8 mouse cellular contexts compared by ENCODE assay signal in genomic region chr7:101302691-101303090, GRCm38 (mm10). TPM values are rescaled to one million over a fixed set of nuclear protein-coding genes. Genes with fewer than 3 reads are reported as not detected.
DNase-seq lines count a peak whose midpoint lies in the region; ATAC-seq lines count a peak whose summit lies in the region.

No protein-coding gene starts in this region.

- ATAC-seq in heart, embryonic 15.5 days (replicated peaks; ENCODE audit: insufficient number of reproducible peaks, insufficient read depth, low FRiP score, low read depth) = no peak
- ATAC-seq in hindbrain, embryonic 12.5 days (ENCODE audit: low FRiP score) = no peak
- ATAC-seq in midbrain, embryonic 12.5 days (ENCODE audit: low FRiP score, low read depth) = no peak

- 25% methylated on average over 7 of the region's 7 CpGs for WGBS in heart, embryonic 15.5 days
- 29% methylated on average over 7 of the region's 7 CpGs for WGBS in hindbrain, embryonic 12.5 days
- 26% methylated on average over 7 of the region's 7 CpGs for WGBS in midbrain, embryonic 12.5 days

- H3K4me3 ChIP-seq in heart, embryonic 15.5 days = peak overlapping the region; percentile 81
- peak overlapping the region; percentile 60 for H3K4me3 ChIP-seq in hindbrain, embryonic 12.5 days
- H3K4me3 ChIP-seq in midbrain, embryonic 12.5 days = peak overlapping the region; percentile 67

- H3K9me3 ChIP-seq in heart, embryonic 15.5 days (replicated peaks) = no peaks in the 10 kb centered on the region
- no peaks in the 10 kb centered on the region for H3K9me3 ChIP-seq in hindbrain, embryonic 12.5 days (replicated peaks)
- no peaks in the 10 kb centered on the region for H3K9me3 ChIP-seq in midbrain, embryonic 12.5 days

- H3K27ac ChIP-seq in heart, embryonic 15.5 days = peak overlapping the region; percentile 90
- peak overlapping the region; percentile 48 for H3K27ac ChIP-seq in hindbrain, embryonic 12.5 days
- 0 out of 2 replicates have a peak overlapping the region, but pooled peaks have one; percentile 22 for H3K27ac ChIP-seq in midbrain, embryonic 12.5 days (replicated peaks)

- H3K4me1 ChIP-seq in heart, embryonic 15.5 days (replicated peaks) = peaks cover 26% of the 10 kb centered on the region
- H3K4me1 ChIP-seq in hindbrain, embryonic 12.5 days = peaks cover 11% of the 10 kb centered on the region
- peaks cover 14% of the 10 kb centered on the region for H3K4me1 ChIP-seq in midbrain, embryonic 12.5 days

- H3K4me2 ChIP-seq in heart, embryonic 15.5 days = peak overlapping the region; percentile 92
- peak overlapping the region; percentile 76 for H3K4me2 ChIP-seq in hindbrain, embryonic 12.5 days (replicated peaks)
- peak overlapping the region; percentile 85 for H3K4me2 ChIP-seq in midbrain, embryonic 12.5 days (replicated peaks)

- H3K27me3 ChIP-seq in heart, embryonic 15.5 days = 0 out of 2 replicates have a peak, but pooled peaks cover 6% of the 10 kb centered on the region
- H3K27me3 ChIP-seq in hindbrain, embryonic 12.5 days = peaks cover 23% of the 10 kb centered on the region
- H3K27me3 ChIP-seq in midbrain, embryonic 12.5 days = peaks cover 26% of the 10 kb centered on the region

- peak overlapping the region; percentile 87; the same call in 1 of the 2 replicates for H3K9ac ChIP-seq in heart, embryonic 15.5 days
- peak overlapping the region; percentile 63; the same call in 1 of the 2 replicates for H3K9ac ChIP-seq in hindbrain, embryonic 12.5 days
- H3K9ac ChIP-seq in midbrain, embryonic 12.5 days (replicated peaks) = peak overlapping the region; percentile 70; the same call in 1 of the 2 replicates

- no peak for DNase-seq in heart, adult 18-20 months
- DNase-seq in MN1 (ENCODE audit: low spot score) = peak; percentile 49
- no peak for DNase-seq in adrenal gland, adult (ENCODE audit: inconsistent age in 2 of 2, low spot score in 1 of 2)
- no peak for DNase-seq in spleen, postnatal 36 days (ENCODE audit: low spot score in 2 of 2)
- no peak for DNase-seq in layer of hippocampus, postnatal 25 days (ENCODE audit: extremely low spot score in 1 of 2, low spot score in 1 of 2)

- H3K36me3 ChIP-seq in heart, embryonic 15.5 days = no peaks in the 10 kb centered on the region
- H3K36me3 ChIP-seq in hindbrain, embryonic 12.5 days = no peaks in the 10 kb centered on the region
- H3K36me3 ChIP-seq in midbrain, embryonic 12.5 days = no peaks in the 10 kb centered on the region

RNA-seq across cellular contexts. Expression of gene Atg16l2, which starts 0.6 kb away (rescaled TPM):
- polyA plus RNA-seq in heart, embryonic 15.5 days (2015; fragmentation: Nextera tagmentation; extraction: Ambion mirVana) = 28.1 and 30.5 TPM in 2 replicates
- 1 to 10 TPM; 5.5 to 7.4 TPM for total RNA-seq in heart, adult 18-20 months (2021)
- 14.7 and 18.3 TPM in 2 replicates for polyA plus RNA-seq in hindbrain, embryonic 12.5 days (2016; fragmentation: Nextera tagmentation; extraction: Ambion mirVana)
- 18.5 and 19.3 TPM in 2 replicates for polyA plus RNA-seq in midbrain, embryonic 12.5 days (2016; fragmentation: Nextera tagmentation; extraction: Ambion mirVana)
- total RNA-seq in layer of hippocampus, postnatal 25 days (2021) = 10 to 100 TPM; 35.1 to 36.6 TPM

RNA-seq across cellular contexts. Expression of gene Stard10, which starts 14.2 kb away (rescaled TPM):
- polyA plus RNA-seq in heart, embryonic 15.5 days (2015; fragmentation: Nextera tagmentation; extraction: Ambion mirVana) = 25.0 and 32.9 TPM in 2 replicates
- 10 to 100 TPM; 68.5 to 72.5 TPM for total RNA-seq in heart, adult 18-20 months (2021)
- polyA plus RNA-seq in hindbrain, embryonic 12.5 days (2016; fragmentation: Nextera tagmentation; extraction: Ambion mirVana) = 10.6 and 11.5 TPM in 2 replicates
- 5.2 and 6.4 TPM in 2 replicates for polyA plus RNA-seq in midbrain, embryonic 12.5 days (2016; fragmentation: Nextera tagmentation; extraction: Ambion mirVana)
- total RNA-seq in layer of hippocampus, postnatal 25 days (2021) = 10 to 100 TPM; 22.4 to 23.0 TPM

RNA-seq across cellular contexts. Expression of gene Arap1, which starts 45.2 kb away (rescaled TPM):
- polyA plus RNA-seq in heart, embryonic 15.5 days (2015; fragmentation: Nextera tagmentation; extraction: Ambion mirVana) = 23.5 and 38.4 TPM in 2 replicates
- 10 to 100 TPM; 31.3 to 35.1 TPM for total RNA-seq in heart, adult 18-20 months (2021)
- 17.2 and 26.9 TPM in 2 replicates for polyA plus RNA-seq in hindbrain, embryonic 12.5 days (2016; fragmentation: Nextera tagmentation; extraction: Ambion mirVana)
- polyA plus RNA-seq in midbrain, embryonic 12.5 days (2016; fragmentation: Nextera tagmentation; extraction: Ambion mirVana) = 13.3 and 15.0 TPM in 2 replicates
- total RNA-seq in layer of hippocampus, postnatal 25 days (2021) = 10 to 100 TPM; 13.9 to 24.2 TPM

Comparison
In these comparisons a context has a peak if more than half of its experiments do, and no peak if none do; other contexts are left out.
1. H3K27ac ChIP-seq: peak in every context shown above with its lines; median percentile 90 in heart, embryonic 15.5 days; 48 in hindbrain, embryonic 12.5 days; 22 in midbrain, embryonic 12.5 days.